Mouse (Mus musculus): ENCODE data around the gene C130073F10Rik. TPM values are rescaled to one million over a fixed set of nuclear protein-coding genes. Genes with fewer than 3 reads are reported as not detected.

Gene C130073F10Rik
- total RNA-seq (2023; ENCODE audit: inconsistent age) = not detected in 4 replicates

GRCm38 (mm10) chr4:101893656-101894420 lies at the start of gene C130073F10Rik:
Gene C130073F10Rik (minus strand): TSS chr4:101893789.

GRCm38 (mm10) chr4:101940107-101940506 lies 46.5 kb upstream of the C130073F10Rik start, which contains the start of gene Gm12794:
Gene Gm12794 (plus strand): TSS chr4:101940407.

GRCm38 (mm10) chr4:101908821-101909220 lies 15.2 kb upstream of the C130073F10Rik start, which contains the start of gene Gm12800:
Gene Gm12800 (plus strand): TSS chr4:101909121.

GRCm38 (mm10) chr4:101843923-101844322 lies 49.7 kb downstream of the C130073F10Rik start, which contains the start of gene B020004J07Rik:
Gene B020004J07Rik (minus strand): TSS chr4:101844023.

Other genes starting within 250 kb of the C130073F10Rik start
- gene Leprot, start 246.1 kb downstream of the C130073F10Rik start, total RNA-seq (2023; ENCODE audit: inconsistent age) = 25.3 to 27.6 TPM (median 26.3 TPM) in 4 replicates
- gene Lepr, start 176.4 kb downstream of the C130073F10Rik start, total RNA-seq (2023; ENCODE audit: inconsistent age) = 0.24 to 0.72 TPM in 2 of 4 replicates, not detected in the others
- not detected in 4 replicates for gene B020004J07Rik, start 49.8 kb downstream of the C130073F10Rik start, total RNA-seq (2023; ENCODE audit: inconsistent age)
- not detected in 4 replicates for gene Gm12800, start 15.3 kb upstream of the C130073F10Rik start, total RNA-seq (2023; ENCODE audit: inconsistent age)
- not detected in 4 replicates for gene Gm12794, start 46.6 kb upstream of the C130073F10Rik start, total RNA-seq (2023; ENCODE audit: inconsistent age)
- gene Gm12790, start 87.3 kb upstream of the C130073F10Rik start, total RNA-seq (2023; ENCODE audit: inconsistent age) = not detected in 4 replicates
- not detected in 4 replicates for gene Gm12789, start 92.8 kb upstream of the C130073F10Rik start, total RNA-seq (2023; ENCODE audit: inconsistent age)
- gene Pde4b, start 193.8 kb upstream of the C130073F10Rik start, total RNA-seq (2023; ENCODE audit: inconsistent age) = 137 to 157 TPM (median 151 TPM) in 4 replicates

All from B cell, adult (primary cell).